Mouse (Mus musculus) erythroid progenitor cell, adult 5-6 weeks (primary cell): ENCODE data around the gene Mfn2. TPM values are rescaled to one million over a fixed set of nuclear protein-coding genes. Genes with fewer than 3 reads are reported as not detected.

Experiments used
- ATAC-seq: replicated peaks from 2 replicates; pipeline ENCODE4 v1.8.0; 2016; ENCODE audit warnings: moderate number of reproducible peaks, mild to moderate bottlenecking, moderate TSS enrichment, inconsistent platforms; ENCODE audit not compliant: poor library complexity, low FRiP score, severe bottlenecking
- total RNA-seq, 2 experiments: library from RNA; stranded (forward) in 1 of 2; stranded (reverse) in 1 of 2; fragments of 150-400 nt in 1 of 2; fragments of 186-747, 209-891 nt in 1 of 2; gene quantifications; 2 replicates each; pipeline versions ENCODE4 v1.2.3 to v1.2.4; 2015 to 2017; ENCODE audit warnings: low replicate concordance in 2 of 2

The Mfn2 gene
- total RNA-seq, 2 experiments from 2014 or later, result 17.8 to 18.0 TPM

DNA sequence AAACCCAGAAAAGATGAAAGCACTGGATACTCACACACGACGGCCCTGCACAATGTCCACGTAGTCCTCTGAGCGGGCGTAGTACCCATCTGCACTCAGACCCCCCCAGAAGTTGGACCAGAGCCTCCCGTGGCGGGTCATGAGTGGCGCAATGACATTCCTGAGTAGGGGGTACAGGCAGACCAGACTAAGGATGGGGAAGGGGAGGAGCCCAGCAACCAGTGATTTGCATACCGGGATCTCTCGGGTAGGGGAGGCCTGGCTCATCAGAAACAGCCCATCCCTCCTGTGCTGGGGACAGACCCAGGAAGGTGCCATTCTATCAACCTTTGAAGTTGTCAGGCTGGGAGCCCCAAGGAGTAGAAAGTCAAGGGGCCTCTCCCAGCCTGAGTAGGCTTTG, 16.5 kb upstream of the Mfn2 start:
- no peak for ATAC-seq

DNA sequence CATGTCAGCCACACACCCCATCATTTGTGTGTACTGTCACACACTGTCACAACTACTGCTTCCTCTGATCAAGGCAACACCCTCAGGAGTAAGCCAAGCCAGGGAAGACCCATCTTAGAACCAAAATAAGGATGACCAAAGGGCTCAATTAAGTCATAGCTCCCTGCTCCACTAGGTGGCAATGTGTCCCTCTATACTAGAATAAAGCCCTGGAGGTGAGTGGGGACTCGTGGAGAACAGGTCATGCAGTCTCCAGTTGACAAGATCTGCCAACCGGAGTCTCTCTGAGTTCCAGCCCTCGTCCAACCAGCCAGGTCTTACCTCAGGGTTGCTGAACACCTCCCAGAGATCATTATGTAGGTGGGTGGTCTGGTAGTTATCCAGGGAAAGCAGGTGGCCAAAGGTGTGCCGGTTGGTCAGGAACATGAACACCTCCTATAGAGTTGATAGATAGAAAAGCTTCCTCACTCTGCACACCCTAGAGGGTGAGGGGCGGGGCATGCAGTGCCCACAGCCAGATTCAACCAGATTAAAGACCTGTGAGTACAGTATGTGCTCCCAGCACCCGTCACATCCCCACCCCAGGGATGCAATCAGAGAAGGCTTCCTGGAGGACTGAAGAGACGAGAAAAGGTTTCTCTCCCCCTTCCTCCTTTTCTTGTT, 14.1 kb upstream of the Mfn2 start:
- ATAC-seq, result no peak

DNA sequence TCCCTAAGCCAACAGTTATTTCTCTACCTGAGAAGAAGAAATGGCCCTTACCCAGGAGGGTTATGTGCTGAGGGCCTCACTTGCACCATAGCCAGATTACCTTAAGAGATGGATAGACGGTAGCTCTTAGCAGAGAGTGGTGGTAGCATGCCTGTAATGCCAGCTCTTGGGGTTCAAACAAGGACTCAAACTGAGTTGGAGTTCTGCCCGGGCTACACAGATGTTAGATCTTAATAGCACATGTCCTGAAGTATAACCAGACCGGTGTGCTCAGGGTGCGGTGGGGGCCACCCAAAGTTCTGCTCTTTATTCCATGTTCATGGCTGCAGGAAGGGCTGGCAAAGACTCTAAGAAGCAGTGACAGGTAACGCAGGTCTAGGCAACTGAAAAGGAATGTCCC, 5.0 kb upstream of the Mfn2 start:
- no peak for ATAC-seq

DNA sequence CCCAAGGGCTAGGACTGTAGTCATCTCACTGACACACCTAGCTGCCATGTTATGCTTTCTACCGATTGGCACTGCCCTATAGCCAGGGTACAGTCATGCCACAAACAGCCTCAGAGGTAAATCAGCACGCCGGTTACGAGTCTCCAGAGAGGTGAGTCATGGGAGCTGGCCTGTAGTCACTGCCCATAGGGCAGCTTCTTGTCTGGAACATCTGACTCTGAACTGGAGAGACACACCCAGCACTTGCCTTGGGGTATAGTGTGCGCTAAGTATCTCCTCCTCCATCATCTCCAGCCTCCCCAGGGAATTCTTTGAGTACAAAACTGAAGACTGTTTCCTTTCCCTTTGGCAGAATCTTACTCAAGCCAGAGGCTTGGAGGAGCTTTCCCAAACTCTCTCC, 1.7 kb upstream of the Mfn2 start:
- no peak for ATAC-seq

DNA sequence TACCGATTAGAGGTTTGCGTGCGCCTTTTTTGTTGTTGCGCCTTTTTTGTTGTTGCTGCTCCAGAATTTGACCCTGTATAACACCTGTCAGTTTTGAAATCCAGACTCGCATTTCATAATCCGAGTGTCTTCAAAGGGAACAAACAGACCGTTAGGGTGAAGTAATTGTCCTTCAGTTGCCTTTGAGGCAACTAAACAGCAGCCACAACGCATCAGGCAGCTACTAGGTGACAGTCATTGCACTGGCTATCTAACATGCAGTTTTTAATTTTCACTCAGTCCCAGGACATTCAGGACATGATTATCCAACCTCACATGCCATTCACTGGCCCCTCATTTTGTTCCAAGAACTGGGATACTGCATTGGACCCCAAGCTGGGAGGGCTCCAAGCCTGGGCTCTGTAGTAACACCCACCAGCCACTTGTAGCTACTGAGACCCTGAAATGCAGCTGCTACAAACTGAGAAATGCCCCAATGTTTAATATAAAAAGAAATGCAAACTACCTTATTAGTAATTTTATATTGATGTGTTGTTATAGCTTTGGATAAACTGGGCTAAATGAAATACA, 671 bp upstream of the Mfn2 start:
- no peak for ATAC-seq

DNA sequence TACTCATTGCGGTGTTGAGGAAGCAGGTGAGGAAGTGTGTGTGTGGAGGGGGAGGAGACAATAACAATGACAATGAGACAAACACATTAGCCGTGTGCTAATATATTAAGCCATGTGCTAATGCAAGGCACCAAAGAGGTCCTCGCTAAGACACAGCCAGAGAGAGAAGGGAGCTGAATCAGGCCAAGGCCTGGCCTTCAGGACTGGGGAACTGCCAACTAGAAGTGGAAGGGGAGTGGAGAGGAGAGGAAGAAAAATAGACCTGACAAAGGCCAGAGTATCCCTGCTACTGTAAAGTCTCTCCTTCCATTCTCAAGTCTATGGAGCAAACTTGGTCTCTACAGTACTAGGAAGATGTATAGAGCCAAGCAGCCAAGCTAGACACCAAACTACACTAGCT, 903 bp downstream of the Mfn2 start:
- ATAC-seq, result no peak

DNA sequence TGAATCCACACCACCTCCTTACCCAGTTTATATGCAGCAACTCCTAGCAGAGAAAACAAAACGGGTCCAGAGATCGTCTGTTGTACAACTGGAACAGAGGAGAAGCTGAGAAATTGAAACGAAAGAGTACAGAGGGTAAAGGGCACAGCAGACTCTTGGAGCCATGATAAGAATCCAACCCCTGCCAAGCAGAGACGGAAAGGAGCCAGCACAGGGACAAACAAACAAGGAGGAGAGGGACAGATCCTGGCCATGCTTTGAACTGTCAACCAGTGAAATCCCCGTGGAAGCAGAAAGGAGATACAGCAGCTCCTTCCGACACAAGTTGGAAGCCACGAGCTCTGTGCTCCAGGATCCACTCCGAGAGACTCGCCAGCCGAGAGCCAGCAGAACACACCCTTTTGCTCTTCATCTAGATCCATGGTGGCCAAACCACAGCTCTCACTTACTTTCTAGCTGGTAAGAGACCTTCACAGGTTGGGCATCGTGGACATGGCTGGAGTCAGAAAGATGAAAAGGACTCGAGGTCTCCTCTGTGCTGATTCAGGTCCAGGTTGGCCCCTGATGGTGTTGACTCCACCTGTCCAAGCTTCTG, 1.5 kb downstream of the Mfn2 start:
- ATAC-seq, result no peak

DNA sequence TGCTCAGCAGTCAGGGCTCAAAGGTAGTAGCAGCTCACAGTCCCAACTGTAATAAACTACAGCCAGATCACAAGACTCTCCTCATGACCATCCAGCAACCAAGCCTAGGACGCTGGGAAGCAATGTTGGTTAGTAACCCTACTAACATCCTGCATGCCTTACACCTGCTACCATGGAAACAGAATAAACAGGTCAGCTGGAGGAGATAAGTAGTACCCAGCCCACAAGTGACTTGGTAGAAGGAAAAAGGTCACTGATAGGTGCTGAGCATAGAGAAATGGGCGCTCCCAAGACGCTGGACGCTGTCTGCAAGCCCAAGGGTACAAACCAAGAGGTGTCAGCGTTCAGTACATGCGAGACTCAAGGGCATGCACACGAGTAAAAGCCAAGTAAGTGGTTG, 4.1 kb downstream of the Mfn2 start:
- no peak for ATAC-seq

DNA sequence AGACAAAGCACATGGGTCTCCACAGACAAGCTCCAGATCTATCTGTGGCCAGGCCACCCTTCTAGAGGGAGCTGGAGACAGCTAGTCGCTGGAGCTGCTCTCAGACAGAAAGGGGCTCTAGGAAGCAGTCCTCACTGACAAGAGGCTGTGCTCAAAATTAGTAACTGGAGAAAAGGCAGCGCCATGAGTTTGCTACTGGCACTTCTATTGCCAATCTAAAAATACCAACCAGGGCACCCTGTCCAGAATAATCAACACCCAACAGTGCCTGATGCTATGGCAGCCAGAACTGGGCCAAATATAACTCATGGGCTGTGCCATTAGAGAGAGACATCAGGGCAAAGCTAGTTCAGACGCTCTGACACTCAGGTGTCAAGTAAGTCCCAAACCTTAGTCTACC, 7.2 kb downstream of the Mfn2 start:
- no peak for ATAC-seq

DNA sequence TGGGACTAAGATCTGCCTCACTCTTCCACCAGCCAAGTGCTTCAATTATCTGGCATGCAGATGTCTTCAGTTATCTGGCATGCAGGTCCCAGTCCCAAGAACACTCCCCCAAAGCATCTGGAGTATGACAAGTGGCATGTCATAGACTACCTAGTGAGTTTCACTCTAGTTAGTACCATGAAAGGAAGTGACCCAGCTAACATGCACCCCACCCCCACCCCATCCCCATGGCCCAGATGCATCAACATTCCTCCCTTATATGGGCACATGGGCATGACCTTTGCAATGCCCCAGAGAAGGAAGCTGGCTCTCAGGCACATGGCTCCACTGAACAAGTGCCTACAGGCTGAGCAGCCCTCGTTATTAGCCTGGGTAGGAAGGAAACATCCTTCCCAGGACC, 8.1 kb downstream of the Mfn2 start:
- no peak for ATAC-seq

DNA sequence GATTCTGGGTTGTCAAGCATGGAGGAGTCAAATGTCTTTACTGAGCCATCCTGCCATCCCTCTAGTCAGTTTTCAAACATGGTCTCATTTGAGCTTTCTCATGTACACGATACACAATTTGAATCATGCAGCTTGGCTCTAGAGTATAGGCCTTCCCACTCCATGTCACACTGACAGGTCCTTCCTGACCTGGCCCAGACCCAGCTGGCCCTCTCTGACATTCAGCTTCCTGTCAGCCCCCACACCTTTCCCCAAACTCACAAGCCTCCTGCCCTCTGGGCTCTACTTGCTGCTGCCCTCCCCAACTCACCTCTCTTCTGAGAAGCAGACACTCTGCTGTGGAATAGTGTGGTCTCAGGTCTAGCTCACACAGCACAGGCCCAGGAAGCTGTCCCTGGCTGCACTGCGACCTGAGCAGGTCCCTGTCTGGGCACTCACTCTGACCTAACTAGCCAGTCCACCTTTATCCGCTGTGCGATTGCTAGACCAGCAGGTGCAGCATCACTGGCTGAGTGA, 8.6 kb downstream of the Mfn2 start:
- no peak for ATAC-seq

DNA sequence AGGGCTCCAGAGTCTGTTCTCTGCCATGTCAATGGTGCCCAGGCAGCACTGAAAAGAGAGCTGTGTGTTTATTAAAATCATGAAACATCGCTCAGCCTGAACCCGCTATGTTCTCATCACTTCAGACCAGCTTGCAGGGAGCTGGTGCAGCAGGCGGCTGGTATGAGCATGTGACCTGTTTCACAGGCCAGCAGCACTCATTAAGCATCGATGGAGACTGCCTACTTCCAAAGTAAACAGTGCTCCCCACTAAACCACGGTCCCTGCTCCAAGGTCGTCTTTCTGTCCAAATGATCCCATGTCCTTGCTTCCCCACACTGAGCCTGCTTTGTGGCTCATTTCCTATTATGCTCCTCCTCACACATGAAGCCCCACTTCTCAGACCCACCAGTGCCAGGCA, 14.2 kb downstream of the Mfn2 start:
- no peak for ATAC-seq

DNA sequence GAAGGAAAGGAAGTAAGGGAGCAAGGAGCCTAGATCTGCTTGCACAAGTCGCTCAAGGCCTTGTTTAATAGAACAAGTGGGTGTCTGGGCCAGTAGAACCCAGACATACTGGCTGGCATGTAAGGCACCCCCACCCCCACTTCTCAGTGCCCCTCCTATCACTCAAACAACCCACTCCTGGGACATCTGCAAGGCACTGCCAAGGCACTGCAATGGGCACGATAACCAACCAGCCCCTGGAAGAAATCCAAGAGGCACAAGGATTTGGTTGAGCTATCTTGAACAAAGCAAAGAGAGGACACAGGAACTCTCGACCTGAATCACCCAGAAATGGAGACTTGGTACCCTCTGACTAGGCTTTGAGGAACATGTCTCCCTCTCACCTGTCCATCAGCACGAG, 16.3 kb downstream of the Mfn2 start:
- no peak for ATAC-seq

DNA sequence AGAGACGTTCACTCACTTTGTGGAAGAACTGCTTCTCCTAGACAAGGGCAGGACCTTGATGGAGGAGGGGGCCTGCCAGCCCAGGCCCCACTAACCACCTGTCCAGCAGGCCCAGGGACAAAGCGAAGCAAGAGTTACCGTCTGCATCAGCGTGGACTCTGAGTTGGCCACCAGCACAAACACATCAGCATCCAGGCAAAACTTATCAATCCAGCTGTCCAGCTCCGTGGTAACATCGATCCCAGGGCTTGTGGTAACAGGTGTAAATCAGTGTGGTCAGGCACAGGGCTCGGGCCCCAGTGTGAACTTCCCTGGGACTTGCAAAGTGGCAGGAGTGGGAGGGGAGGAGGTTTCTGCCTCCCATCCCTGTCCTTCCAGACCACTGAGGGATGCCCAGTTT, 17.2 kb downstream of the Mfn2 start:
- ATAC-seq, result no peak

DNA sequence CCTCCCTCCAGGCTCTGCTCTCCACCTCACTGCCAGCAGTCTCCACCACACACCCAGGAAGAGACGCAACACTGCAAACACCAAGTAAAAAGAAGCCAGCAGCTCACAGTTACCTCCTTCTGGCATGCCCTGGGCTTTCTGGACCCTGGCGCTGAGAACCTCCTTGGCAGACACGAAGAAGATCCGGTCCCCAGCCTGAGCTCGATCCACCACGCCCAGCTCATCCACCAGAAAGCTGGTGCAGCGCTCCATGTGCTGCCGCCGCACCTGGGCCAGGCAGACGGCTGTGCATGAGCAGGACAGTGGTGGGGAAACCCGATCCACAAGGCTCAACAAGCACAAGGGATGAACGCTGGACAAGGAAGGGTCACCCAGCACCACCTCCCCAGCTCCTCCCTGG, 18.3 kb downstream of the Mfn2 start:
- ATAC-seq, result no peak

DNA sequence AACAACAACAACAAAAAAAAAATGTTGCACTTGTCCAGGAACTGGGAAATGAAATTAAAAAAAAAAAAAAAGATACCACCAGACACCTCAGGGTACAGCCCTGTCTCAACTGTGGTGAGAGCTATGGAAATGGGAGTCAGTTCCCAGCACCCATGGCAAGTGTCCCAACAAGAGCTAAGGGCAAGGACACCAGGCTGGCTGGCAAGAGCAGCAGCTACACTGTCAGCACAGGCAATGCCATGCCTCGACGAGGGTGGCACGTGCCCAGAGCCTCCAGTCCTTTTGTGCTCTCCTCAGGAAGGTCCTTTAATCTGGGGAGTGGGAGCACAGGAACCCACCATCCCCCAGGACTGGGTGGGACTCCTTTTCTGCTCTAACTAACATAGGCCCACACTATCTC, 20.4 kb downstream of the Mfn2 start:
- no peak for ATAC-seq

DNA sequence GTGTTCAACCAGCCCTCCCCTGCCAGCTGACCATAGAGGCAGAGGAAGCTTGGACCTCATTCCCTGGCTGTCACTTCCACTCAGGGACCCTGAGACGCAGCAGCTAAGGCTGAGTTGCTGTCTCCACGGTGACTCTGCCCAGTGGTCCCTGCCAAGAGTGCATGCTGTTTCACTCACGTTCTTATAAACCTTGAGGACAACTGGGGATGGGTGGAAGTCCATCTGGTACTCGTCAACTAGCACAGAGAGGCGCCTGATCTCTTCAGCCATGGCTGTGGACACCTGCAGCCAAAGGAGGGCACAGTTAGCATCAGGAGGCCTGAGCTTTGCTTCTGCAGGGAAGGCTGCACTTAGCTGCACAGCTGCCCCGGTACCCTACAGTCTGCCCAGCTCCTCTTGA, 21.5 kb downstream of the Mfn2 start:
- no peak; the same call in 1 of the 2 replicates for ATAC-seq

DNA sequence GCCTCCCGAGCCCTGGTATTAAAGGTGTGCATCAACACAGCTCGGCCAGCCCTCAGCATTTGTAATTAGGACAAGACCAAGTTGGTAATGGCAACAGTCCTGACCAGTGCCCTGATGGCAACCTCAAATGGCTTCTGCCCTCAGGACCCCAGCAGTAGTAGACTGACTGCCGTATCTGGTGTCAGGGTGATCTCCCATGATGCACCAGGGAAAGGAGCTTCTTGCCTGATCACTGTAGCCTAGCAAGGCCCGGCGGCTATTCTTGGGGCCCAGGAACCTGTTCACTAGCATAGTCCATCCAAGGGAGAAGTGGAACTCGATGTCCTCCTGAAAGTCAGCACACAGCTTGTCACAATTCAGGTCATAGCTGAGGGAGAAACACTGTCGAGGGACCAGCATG, 22.7 kb downstream of the Mfn2 start:
- ATAC-seq, result no peak

DNA sequence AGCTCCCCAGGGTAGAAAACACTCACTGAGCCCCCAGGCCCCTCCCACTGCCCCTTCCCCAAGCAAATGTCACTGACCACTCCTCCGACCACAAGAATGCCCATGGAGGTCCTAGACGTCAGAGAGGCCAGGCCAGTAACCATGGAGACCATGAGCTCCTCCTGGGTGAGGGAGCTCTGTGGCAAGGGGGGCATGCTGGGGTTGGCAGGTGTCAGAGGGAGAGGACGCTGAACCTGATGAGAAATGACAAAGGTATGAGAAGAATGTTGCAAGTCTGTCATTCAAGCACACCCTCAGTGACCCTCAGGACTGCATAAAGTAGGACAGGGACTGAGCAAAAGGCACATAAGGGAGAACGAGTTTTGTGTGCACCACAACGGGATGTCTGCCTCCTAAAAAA, 24.6 kb downstream of the Mfn2 start:
- no peak for ATAC-seq

DNA sequence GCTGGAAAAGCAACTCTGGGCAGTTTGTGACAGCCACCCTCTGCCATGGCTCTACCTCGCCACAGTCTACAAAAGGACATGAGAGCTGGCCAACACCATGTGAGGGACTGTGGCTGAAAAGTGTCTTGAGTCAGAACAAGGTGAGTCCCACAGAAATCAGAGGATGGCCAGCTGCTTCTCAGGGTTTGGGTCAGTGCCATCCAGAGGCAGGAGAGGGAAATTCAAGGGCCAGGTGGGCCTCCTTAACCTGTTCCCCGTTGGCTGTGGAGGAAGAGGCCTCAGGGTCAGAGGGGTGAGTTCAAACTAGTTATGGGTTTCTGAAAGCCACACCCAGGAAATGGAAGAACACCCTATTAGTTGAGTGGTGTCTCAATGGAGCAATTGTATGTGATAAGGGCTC, 25.0 kb downstream of the Mfn2 start:
- no peak for ATAC-seq

DNA sequence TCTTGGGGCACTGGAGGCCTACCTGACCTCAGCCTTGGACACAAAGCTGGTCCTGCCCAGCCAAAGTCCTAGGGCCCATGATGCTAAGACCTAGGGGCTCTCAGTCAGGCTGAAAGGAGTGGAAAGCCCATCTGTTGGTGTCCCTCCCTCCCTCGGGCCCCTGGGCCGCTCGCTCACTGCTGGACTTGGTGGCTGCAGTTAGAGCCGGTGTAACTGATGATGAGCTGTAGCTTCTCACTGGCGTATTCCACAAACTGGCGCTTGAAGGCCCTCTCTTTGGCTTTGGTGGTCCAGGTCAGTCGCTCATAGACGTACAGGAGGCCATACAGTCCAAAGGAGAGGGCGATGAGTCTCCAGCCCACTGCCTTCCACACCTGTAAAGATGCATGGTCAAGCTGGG, 26.0 kb downstream of the Mfn2 start:
- ATAC-seq, result no peak
